Mouse (Mus musculus) right cerebral cortex, adult 18-20 months (tissue): ENCODE measurements around the gene Nfia.

ENCODE experiments used
- DNase-seq: peaks from one replicate; pipeline ENCODE4 v3.0.0; 2022; ENCODE audit warnings: mixed read lengths

Nfia gene

DNA sequence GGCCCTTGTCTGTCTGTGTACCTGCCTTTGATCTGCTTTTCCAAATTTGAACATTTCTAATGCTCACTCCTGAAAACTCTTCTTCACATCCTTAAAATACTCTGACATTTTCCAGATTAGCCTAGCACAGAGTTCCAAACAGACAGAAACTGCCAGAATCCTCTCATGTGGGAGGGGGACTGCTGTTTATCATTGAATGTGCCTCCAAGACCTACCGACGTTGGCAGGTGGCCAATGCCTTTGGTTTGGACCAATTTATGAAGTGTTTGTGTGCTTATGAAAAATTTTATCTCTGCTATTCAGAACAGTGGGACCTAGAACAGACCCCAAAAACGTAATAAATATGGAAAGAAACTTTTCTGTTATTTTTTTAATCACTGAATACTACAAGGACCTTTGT is 103.4 kb downstream of the Nfia start:
- DNase-seq, result peak; percentile 21

- no peak for DNase-seq
These were observed 107.2 kb downstream of the Nfia start for GRCm38 (mm10) chr4:97879696-97880095.

DNA sequence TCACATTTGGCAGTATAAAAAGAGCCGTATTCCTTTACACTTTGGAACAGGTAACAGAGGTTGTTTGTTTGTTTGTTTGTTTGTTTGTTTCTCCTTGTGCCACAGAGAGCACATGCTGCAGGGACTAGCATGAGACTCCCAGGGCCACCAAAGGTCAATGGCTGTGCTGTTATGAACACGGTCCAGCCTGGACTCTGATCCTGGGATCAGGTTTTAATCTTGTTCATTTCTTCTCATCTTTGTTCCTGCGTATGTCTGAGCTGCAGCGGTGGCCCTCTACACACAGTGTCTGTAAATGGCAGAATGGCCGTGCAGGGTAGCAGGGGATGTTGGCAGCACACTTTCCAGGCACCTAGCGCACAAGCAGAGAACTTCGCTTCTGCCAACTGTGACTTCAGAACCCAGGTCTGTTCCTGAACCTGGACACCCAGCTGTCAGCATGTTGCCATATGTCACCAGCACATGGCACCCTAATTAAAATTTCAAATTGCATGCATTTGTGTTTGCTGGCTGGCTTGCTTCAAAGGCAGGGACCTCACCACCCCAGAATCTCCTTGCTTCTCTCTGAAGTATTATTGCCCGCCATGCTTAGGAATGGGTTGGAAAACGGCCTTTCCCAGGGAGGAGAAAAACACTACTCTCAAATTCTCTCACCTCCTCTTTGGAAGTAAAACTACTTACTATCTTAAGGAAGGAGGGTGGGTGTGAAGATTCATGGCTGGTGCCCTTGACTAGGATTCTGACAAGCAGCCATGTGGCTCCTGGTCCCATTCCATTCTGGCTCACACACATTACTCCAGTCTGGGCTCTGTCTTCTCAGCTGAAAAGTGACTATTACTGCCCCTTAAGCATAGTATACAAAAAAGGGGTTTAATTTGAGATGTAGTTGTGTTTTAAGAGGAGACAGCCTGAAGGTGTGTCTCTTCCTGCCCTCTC is 107.9 kb downstream of the Nfia start:
- DNase-seq, result peak; percentile 13

DNA sequence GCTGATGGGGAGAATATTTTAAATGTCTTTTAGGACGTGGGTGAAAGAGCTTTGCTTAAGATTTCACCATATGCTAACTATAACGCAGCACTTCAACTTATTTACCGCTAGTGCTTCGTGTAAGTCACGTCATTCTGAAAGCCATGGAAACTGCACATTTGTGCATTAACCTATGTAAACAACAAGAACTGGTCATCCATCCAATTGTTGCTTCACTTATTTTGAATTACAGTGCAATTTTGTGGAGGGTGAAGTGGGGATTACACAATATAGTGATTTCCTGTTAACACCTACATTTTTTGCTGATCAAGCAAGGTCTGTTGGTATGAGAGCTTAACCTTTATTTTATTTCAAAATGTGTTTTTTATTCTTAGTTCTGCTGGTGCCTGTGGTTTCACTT is 113.0 kb downstream of the Nfia start:
- DNase-seq, result no peak

DNA sequence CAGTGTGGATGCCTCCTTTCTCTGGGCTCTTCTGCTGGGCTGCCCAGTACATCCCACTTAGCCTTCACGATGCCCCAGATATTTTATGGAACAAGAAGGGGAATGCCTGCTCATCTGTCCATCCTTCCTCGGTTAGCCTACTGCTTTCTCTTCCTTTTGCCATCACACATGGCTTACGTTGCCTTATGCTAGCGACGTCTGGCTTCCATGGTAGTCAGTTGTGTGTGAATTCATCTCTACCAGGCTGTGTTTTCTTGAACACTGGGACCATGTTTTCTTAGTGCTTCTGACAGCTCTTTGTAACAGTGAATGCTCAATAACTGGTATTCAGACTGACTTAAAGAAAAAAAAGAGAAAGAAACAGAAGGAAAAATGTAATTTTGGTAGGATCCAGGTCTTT is 113.7 kb downstream of the Nfia start:
- no peak for DNase-seq

- no peak for DNase-seq
These were observed 114.7 kb downstream of the Nfia start for GRCm38 (mm10) chr4:97887228-97887627.

- DNase-seq, result no peak
These were observed 118.5 kb downstream of the Nfia start for GRCm38 (mm10) chr4:97891063-97891462.

- no peak for DNase-seq
These were observed 119.1 kb downstream of the Nfia start for GRCm38 (mm10) chr4:97891611-97892010.

DNA sequence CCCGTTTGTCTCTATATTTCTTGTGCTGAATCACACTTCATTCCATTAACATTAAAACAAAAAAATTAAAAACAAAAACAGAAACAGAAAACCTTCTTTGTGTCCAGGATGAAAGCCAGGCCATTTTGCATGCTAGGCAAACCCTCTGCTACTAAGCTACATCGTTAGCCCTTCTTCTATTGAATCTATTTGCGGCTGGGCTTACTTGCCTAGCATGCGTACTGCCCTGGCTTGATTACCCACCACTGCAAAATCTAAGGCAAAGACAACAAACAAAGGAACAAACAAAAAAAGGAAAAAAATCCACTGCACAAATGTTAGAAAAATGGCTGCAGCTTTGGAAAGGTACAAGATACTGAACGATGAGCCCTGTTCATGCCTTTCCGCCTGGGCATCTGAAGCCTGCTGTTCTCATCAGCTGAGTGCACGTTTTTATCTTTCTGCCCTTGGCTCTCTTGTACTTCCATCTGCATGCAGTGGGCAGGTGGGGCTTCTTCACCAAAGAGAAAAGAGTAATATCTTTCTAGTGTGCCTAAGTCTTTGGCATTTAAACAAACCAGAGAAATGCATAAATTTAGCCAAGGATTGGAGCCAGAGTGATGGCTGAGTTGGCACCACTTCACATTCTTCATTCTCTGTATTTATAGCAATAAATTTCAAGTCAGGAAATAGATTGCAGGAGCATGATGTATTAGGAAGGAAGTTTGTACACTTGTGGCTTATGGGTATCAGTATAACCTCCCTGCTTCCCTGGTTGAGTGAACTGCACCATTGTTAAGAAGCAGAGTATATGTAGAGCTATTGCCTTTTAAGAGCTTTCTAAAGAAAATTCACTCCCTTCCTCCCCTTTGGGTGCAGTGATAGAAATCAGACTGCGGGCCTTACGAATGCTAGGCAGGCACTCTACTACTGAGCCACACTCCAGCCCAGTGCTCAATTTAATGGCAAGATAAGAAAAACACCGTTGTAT is 121.7 kb downstream of the Nfia start:
- peak; percentile 41 for DNase-seq

- DNase-seq, result no peak
These were observed 123.4 kb downstream of the Nfia start for GRCm38 (mm10) chr4:97895940-97896339.

GRCm38 (mm10) chr4:97900256-97900944 is 127.9 kb downstream of the Nfia start:
- no peak for DNase-seq

GRCm38 (mm10) chr4:97905826-97906225 is 133.3 kb downstream of the Nfia start:
- no peak for DNase-seq

- no peak for DNase-seq
These were observed 136.1 kb downstream of the Nfia start for GRCm38 (mm10) chr4:97908576-97909147.

DNA sequence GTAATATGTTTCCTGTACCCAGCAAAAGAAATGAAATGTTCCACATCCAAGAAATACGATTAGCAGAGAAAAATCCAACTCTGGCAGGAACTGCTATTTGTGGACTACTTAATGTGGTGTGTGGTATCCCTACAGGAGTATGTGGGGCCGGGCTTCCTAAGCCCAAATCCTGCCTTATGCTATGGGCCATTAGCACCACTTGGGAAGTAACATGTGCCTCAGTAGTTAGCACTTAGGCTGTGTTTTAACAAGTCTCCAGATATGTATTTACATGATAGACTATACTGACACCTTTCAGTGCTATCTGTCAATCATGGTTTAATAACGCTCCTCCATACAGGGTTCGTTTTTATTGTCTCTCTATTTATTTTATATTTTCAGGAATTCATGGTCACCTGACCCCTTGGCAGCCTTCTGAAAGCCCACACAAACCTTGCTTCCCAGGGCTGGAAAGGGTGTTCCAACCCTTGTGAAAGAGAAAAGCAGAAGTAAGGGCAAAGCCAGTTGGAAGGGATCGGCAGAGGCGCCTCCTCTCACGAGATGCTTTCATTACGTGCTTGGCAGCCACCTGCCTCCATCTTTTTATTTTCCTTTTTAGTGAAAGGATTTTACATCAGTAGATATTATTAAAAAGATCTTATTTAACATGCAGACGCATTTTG is 137.7 kb downstream of the Nfia start:
- DNase-seq, result no peak

DNA sequence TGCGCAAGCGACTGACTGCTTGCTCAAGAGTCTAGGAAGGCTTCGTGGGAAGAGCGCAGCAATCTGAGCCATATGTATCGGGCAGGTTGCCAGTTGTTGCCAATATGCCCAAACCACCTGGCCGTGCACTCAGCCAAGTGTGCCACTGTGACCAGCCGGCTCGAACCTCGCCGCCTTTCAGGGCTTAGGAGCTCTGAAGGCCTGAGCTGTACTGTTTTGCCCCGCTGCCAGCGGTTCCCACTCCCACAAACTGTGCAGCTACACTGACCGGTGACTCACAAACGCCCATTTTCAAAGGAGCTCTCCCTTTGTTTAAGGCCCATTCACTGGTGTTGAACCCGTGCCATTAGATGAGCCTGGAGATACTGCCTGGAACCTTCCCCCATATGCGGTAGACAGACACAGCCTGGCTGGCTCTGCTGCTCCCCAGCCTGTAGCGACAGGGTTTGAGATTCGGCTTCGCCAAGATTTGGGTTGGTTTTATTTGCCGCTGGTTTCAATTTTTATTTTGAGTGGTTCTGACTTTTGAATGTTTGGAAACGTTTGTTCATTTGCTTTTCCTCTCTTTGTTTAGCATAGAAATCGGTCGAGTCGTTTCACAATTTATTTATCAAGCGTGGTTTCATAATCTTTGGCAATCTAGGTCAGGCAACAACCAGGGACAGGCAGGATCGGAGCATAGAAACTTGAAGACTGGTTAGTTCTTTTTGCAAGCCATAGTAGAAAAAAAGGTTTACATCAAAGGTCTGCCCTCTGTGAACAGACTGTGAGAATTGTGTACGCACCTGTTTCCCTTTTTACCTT is 138.4 kb downstream of the Nfia start:
- DNase-seq, result peak; percentile 71

DNA sequence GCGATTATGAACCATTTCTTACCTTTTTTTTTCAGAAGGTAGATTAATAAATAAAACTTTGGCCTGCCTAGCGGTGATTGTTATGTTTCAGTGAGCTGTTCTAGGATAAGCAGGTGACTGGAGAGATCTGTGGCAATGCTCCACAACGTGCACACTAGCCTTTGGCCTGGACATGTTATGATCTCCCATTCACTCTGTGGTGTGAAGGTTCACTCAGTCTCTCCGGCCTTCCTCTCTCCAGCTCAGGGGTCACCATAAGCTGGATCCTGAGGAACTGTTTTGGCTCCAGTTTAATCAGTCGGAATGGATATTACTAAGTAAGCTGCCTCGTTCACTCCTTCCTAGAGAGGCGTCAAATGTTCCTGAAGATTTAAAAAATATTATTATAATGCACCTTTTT is 139.2 kb downstream of the Nfia start:
- DNase-seq, result no peak

- DNase-seq, result no peak
These were observed 139.6 kb downstream of the Nfia start for GRCm38 (mm10) chr4:97912155-97912554.

- DNase-seq, result no peak
These were observed 140.0 kb downstream of the Nfia start for GRCm38 (mm10) chr4:97912560-97912959.

- no peak for DNase-seq
These were observed 141.8 kb downstream of the Nfia start for GRCm38 (mm10) chr4:97914348-97914747.

DNA sequence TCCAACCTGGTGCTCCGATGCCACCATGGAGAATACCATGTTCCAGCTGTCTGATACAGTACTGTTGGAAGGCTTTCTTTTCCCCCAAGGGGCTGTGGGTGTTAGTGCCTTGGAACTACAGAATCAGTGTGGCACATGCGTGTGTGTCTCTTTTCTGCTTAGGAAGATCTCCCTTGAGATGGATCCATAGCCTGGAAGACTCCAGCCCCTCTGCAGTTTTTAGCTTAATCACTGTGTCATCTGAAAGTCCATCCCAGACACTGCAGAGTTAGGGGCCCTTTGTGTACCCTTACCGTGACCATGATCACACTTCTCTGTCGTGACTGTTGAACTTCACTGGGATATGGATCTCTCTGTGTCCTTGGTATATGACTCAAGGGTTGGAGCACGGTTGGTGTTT is 142.2 kb downstream of the Nfia start:
- DNase-seq, result no peak

GRCm38 (mm10) chr4:97917568-97917967 is 145.0 kb downstream of the Nfia start:
- DNase-seq, result no peak
